ENCODE assay signal across 18 mouse cellular contexts in the genomic region with DNA sequence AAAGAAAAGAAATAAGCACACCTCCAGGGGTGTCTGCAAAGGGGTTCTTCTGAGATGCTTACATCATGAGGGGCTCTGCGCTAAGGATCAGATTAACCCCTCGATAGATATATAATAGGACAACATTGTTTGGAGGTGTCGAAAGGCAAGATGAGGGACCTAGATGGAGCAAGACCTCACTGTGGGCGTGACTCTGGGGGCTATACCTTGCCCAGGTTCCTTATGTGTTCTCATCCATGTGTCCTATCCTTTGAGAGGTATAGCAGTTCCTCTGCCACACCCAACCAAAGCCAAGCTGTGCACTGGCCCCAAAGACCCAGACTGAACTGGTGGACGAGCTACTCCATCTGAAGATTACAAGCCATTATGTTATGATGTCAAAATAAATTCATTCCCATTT. TPM values are rescaled to one million over a fixed set of nuclear protein-coding genes. Genes with fewer than 3 reads are reported as not detected.
"Had no signal": no experiment of that assay in that cellular context is flagged by ENCODE, and none has a peak within 500 bp of the region (broad histone marks: within the 10 kb centered on the region; RNA-seq: fewer than 3 reads in every experiment).

No protein-coding gene starts in this region.

- DNase-seq: cerebellum, adult 8-10 months; cerebellum, adult 9-10 months; cerebellum, adult 9-11 months; cerebellum, postnatal 10 days; cerebellum, postnatal 14 days; cerebellum, postnatal 25 days; cerebellum, postnatal 36 days; embryo, embryonic 11 days; forebrain, postnatal 0 days; gastrocnemius, adult 2 months; gastrocnemius, postnatal 10 days; gastrocnemius, postnatal 14 days; gastrocnemius, postnatal 25 days; gastrocnemius, postnatal 36 days; heart, adult 18-20 months; heart, adult 2 months had no signal

RNA-seq across cellular contexts. Expression of gene Ptprt, which starts 58.2 kb away (rescaled TPM):
- total RNA-seq: common myeloid progenitor, adult 5-6 weeks; granulocyte monocyte progenitor cell, adult 5-6 weeks had no signal
